ENCODE assay signal across 8 mouse cellular contexts in the genomic region with DNA sequence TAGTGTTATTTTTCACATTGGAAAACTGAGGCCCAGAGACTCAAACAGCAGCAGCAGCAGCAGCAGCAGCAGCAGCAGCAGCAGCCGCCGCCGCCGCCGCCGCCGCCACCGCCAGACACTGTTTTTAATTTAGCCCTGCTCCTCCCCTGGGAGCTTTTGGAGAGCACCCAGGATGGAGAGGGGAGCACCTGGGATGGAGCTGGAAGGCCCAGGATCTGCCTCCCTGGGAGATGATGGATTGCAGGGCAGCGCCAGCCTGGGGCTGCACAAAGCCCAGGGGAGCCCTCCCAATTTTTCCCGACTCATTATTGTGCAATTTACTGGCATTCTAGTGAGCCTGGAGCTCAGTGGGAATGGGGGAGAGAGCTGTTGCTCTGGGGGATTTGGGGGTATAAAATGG. TPM values are rescaled to one million over a fixed set of nuclear protein-coding genes. Genes with fewer than 3 reads are reported as not detected.
A peak's percentile ranks its signal among the peaks of the same experiment; 100 is the strongest.
DNase-seq lines count a peak whose midpoint lies in the region; ATAC-seq and TF ChIP-seq lines count a peak whose summit lies in the region.

No protein-coding gene starts in this region.

- H3K9me3 ChIP-seq in kidney, postnatal 0 days (replicated peaks; ENCODE audit: low read length), result no peaks in the 10 kb centered on the region
- H3K9me3 ChIP-seq in embryonic facial prominence, embryonic 11.5 days (replicated peaks; ENCODE audit: control insufficient read depth, low read length), result no peaks in the 10 kb centered on the region
- no peaks in the 10 kb centered on the region for H3K9me3 ChIP-seq in heart, embryonic 16.5 days (replicated peaks; ENCODE audit: control insufficient read depth, low read length)
- H3K9me3 ChIP-seq in liver, embryonic 15.5 days (replicated peaks), result no peaks in the 10 kb centered on the region

- H3K27me3 ChIP-seq in kidney, postnatal 0 days (ENCODE audit: insufficient read depth, low read length), result no peaks in the 10 kb centered on the region
- H3K27me3 ChIP-seq in embryonic facial prominence, embryonic 11.5 days (ENCODE audit: control insufficient read depth, insufficient read depth, low read length), result no peaks in the 10 kb centered on the region; the same call in 1 of the 2 replicates
- 0 out of 2 replicates have a peak, but pooled peaks cover 4% of the 10 kb centered on the region for H3K27me3 ChIP-seq in heart, embryonic 16.5 days (ENCODE audit: control insufficient read depth, insufficient read depth, low read length)
- H3K27me3 ChIP-seq in liver, embryonic 15.5 days, result peaks cover 76% of the 10 kb centered on the region

- H3K4me3 ChIP-seq in kidney, postnatal 0 days (replicated peaks; ENCODE audit: low read depth, low read length), result peak overlapping the region; percentile 1; the same call in 1 of the 2 replicates
- H3K4me3 ChIP-seq in embryonic facial prominence, embryonic 11.5 days (ENCODE audit: low read depth, low read length), result no peak overlapping the region
- H3K4me3 ChIP-seq in heart, embryonic 16.5 days (ENCODE audit: low read length), result peak overlapping the region; percentile 39
- peak overlapping the region; percentile 28 for H3K4me3 ChIP-seq in liver, embryonic 15.5 days (replicated peaks)

- peaks cover 43% of the 10 kb centered on the region for H3K4me1 ChIP-seq in kidney, postnatal 0 days (replicated peaks; ENCODE audit: insufficient read depth, low read length)
- peaks cover 24% of the 10 kb centered on the region for H3K4me1 ChIP-seq in embryonic facial prominence, embryonic 11.5 days (ENCODE audit: control insufficient read depth, insufficient read depth, low read length)
- H3K4me1 ChIP-seq in heart, embryonic 16.5 days (ENCODE audit: control insufficient read depth, insufficient read depth, low read length), result peaks cover 45% of the 10 kb centered on the region
- peaks cover 57% of the 10 kb centered on the region for H3K4me1 ChIP-seq in liver, embryonic 15.5 days (replicated peaks)

- peak overlapping the region; percentile 66; the same call in 1 of the 2 replicates for H3K27ac ChIP-seq in kidney, postnatal 0 days
- peak overlapping the region; percentile 60 for H3K27ac ChIP-seq in embryonic facial prominence, embryonic 11.5 days (replicated peaks; ENCODE audit: low read depth, low read length)
- H3K27ac ChIP-seq in heart, embryonic 16.5 days (ENCODE audit: low read length), result peak overlapping the region; percentile 80
- H3K27ac ChIP-seq in liver, embryonic 15.5 days (replicated peaks), result no peak overlapping the region

- 0 out of 2 replicates have a peak, but pooled peaks have one; percentile 0 for ATAC-seq in kidney, postnatal 0 days (replicated peaks; ENCODE audit: low FRiP score, low read depth)
- ATAC-seq in embryonic facial prominence, embryonic 11.5 days (replicated peaks; ENCODE audit: insufficient number of reproducible peaks, low FRiP score, low TSS enrichment, low read depth), result no peak
- no peak for ATAC-seq in heart, embryonic 16.5 days (replicated peaks; ENCODE audit: extremely low read depth, insufficient read depth, low FRiP score)
- ATAC-seq in liver, embryonic 15.5 days (ENCODE audit: insufficient read depth), result no peak

- TF ChIP-seq CTCF in kidney, postnatal 0 days (IDR thresholded peaks at IDR 0.05; ENCODE audit: low read depth), result no peak

- H3K9ac ChIP-seq in kidney, postnatal 0 days (ENCODE audit: low read depth, low read length), result 0 out of 2 replicates have a peak overlapping the region, but pooled peaks have one; percentile 40
- H3K9ac ChIP-seq in embryonic facial prominence, embryonic 11.5 days (replicated peaks; ENCODE audit: low read length), result peak overlapping the region; percentile 28; the same call in 1 of the 2 replicates
- peak overlapping the region; percentile 56 for H3K9ac ChIP-seq in heart, embryonic 16.5 days (ENCODE audit: low read length)
- no peak overlapping the region for H3K9ac ChIP-seq in liver, embryonic 15.5 days

- H3K4me2 ChIP-seq in kidney, postnatal 0 days (ENCODE audit: low read length), result peak overlapping the region; percentile 39
- peak overlapping the region; percentile 36 for H3K4me2 ChIP-seq in embryonic facial prominence, embryonic 11.5 days (ENCODE audit: low read depth, low read length)
- peak overlapping the region; percentile 65 for H3K4me2 ChIP-seq in heart, embryonic 16.5 days (ENCODE audit: low read depth, low read length)
- H3K4me2 ChIP-seq in liver, embryonic 15.5 days, result peak overlapping the region; percentile 51

- peak; percentile 44 for DNase-seq in kidney, postnatal 0 days (ENCODE audit: low spot score)
- DNase-seq in kidney, adult 9 months, result no peak
- DNase-seq in embryonic facial prominence, embryonic 11.5 days (ENCODE audit: low spot score), result peak; percentile 52
- DNase-seq in ovary, postnatal 36 days (ENCODE audit: low spot score), result peak; percentile 53
- no peak for DNase-seq in urinary bladder, postnatal 10 days (ENCODE audit: low spot score)
- DNase-seq in spleen, adult 12 weeks (ENCODE audit: low spot score), result no peak

- WGBS in kidney, postnatal 0 days, result 1% methylated on average over 10 of the region's 10 CpGs
- WGBS in embryonic facial prominence, embryonic 11.5 days, result 1% methylated on average over 10 of the region's 10 CpGs
- 7% methylated on average over 10 of the region's 10 CpGs for WGBS in heart, embryonic 16.5 days
- WGBS in liver, embryonic 15.5 days (ENCODE audit: insufficient replicate concordance), result 8% methylated on average over 10 of the region's 10 CpGs

- no peaks in the 10 kb centered on the region for H3K36me3 ChIP-seq in kidney, postnatal 0 days (ENCODE audit: insufficient read depth, low read length)
- no peaks in the 10 kb centered on the region for H3K36me3 ChIP-seq in embryonic facial prominence, embryonic 11.5 days (replicated peaks; ENCODE audit: control insufficient read depth, insufficient read depth, low read depth, low read length)
- H3K36me3 ChIP-seq in heart, embryonic 16.5 days (ENCODE audit: control insufficient read depth, insufficient read depth), result no peaks in the 10 kb centered on the region
- no peaks in the 10 kb centered on the region for H3K36me3 ChIP-seq in liver, embryonic 15.5 days (replicated peaks)

RNA-seq across cellular contexts. Expression of a gene that starts 4.3 kb away (rescaled TPM):
- 7.3 and 9.4 TPM in 2 replicates for polyA plus RNA-seq in kidney, postnatal 0 days (2015; fragmentation: Nextera tagmentation; extraction: Ambion mirVana)
- polyA plus RNA-seq in embryonic facial prominence, embryonic 11.5 days (2014; fragmentation: Nextera tagmentation; extraction: Ambion mirVana), result 7.1 and 10.7 TPM in 2 replicates
- polyA plus RNA-seq in heart, embryonic 16.5 days (2015; fragmentation: Nextera tagmentation; extraction: Ambion mirVana), result 29.6 and 31.0 TPM in 2 replicates
- polyA plus RNA-seq in liver, embryonic 15.5 days (2015; fragmentation: Nextera tagmentation; extraction: Ambion mirVana), result 3.5 TPM in 2 replicates

RNA-seq across cellular contexts. Expression of a gene that starts 9.5 kb away (rescaled TPM):
- 0.33 and 0.37 TPM in 2 replicates for polyA plus RNA-seq in kidney, postnatal 0 days (2015; fragmentation: Nextera tagmentation; extraction: Ambion mirVana)
- 0.52 and 0.70 TPM in 2 replicates for polyA plus RNA-seq in embryonic facial prominence, embryonic 11.5 days (2014; fragmentation: Nextera tagmentation; extraction: Ambion mirVana)
- polyA plus RNA-seq in heart, embryonic 16.5 days (2015; fragmentation: Nextera tagmentation; extraction: Ambion mirVana), result 1.2 TPM in 2 replicates
- 0.23 and 0.24 TPM in 2 replicates for polyA plus RNA-seq in liver, embryonic 15.5 days (2015; fragmentation: Nextera tagmentation; extraction: Ambion mirVana)

RNA-seq across cellular contexts. Expression of a gene that starts 22.2 kb away (rescaled TPM):
- polyA plus RNA-seq in kidney, postnatal 0 days (2015; fragmentation: Nextera tagmentation; extraction: Ambion mirVana), result 29.2 and 30.8 TPM in 2 replicates
- polyA plus RNA-seq in embryonic facial prominence, embryonic 11.5 days (2014; fragmentation: Nextera tagmentation; extraction: Ambion mirVana), result 14.1 and 15.3 TPM in 2 replicates
- polyA plus RNA-seq in heart, embryonic 16.5 days (2015; fragmentation: Nextera tagmentation; extraction: Ambion mirVana), result 19.5 and 24.5 TPM in 2 replicates
- 2.2 and 2.6 TPM in 2 replicates for polyA plus RNA-seq in liver, embryonic 15.5 days (2015; fragmentation: Nextera tagmentation; extraction: Ambion mirVana)

RNA-seq across cellular contexts. Expression of a gene that starts 31.0 kb away (rescaled TPM):
- polyA plus RNA-seq in kidney, postnatal 0 days (2015; fragmentation: Nextera tagmentation; extraction: Ambion mirVana), result 27.0 and 27.5 TPM in 2 replicates
- 37.8 and 39.8 TPM in 2 replicates for polyA plus RNA-seq in embryonic facial prominence, embryonic 11.5 days (2014; fragmentation: Nextera tagmentation; extraction: Ambion mirVana)
- 22.9 and 26.0 TPM in 2 replicates for polyA plus RNA-seq in heart, embryonic 16.5 days (2015; fragmentation: Nextera tagmentation; extraction: Ambion mirVana)
- polyA plus RNA-seq in liver, embryonic 15.5 days (2015; fragmentation: Nextera tagmentation; extraction: Ambion mirVana), result 7.7 and 9.1 TPM in 2 replicates

RNA-seq across cellular contexts. Expression of a gene that starts 31.7 kb away (rescaled TPM):
- 10.2 and 10.7 TPM in 2 replicates for polyA plus RNA-seq in kidney, postnatal 0 days (2015; fragmentation: Nextera tagmentation; extraction: Ambion mirVana)
- 3.2 and 4.1 TPM in 2 replicates for polyA plus RNA-seq in embryonic facial prominence, embryonic 11.5 days (2014; fragmentation: Nextera tagmentation; extraction: Ambion mirVana)
- polyA plus RNA-seq in heart, embryonic 16.5 days (2015; fragmentation: Nextera tagmentation; extraction: Ambion mirVana), result 14.6 and 14.8 TPM in 2 replicates
- 1.8 and 2.3 TPM in 2 replicates for polyA plus RNA-seq in liver, embryonic 15.5 days (2015; fragmentation: Nextera tagmentation; extraction: Ambion mirVana)

Comparison
In these comparisons a context has a peak if more than half of its experiments do, and no peak if none do; other contexts are left out.
1. DNase-seq: peak in kidney, postnatal 0 days (single experiment), embryonic facial prominence, embryonic 11.5 days (single experiment) and ovary, postnatal 36 days (single experiment); none in kidney, adult 9 months (single experiment), urinary bladder, postnatal 10 days (single experiment) and spleen, adult 12 weeks (single experiment).
2. Peak in every context shown above with its lines, with median percentiles within 50 percentile points of each other: H3K4me2 ChIP-seq.